Mouse (Mus musculus): Measurements from ENCODE around the gene Pknox2.

- no peak for TF ChIP-seq CTCF (conservative IDR thresholded peaks at IDR 0.05; ENCODE audit: low read length)
- TF ChIP-seq NANOG (IDR thresholded peaks at IDR 0.05; ENCODE audit: borderline replicate concordance, low read length), result no peak
- no peak for TF ChIP-seq POU5F1 (IDR thresholded peaks at IDR 0.05; ENCODE audit: borderline replicate concordance, low read length)
These were observed 230.3 kb downstream of the Pknox2 start for GRCm38 (mm10) chr9:36916915-36917314.

Data from E14TG2a.4 (cell line).